Mouse (Mus musculus) testis, adult 2 months (tissue): ENCODE measurements around the gene Akt3. TPM values are rescaled to one million over a fixed set of nuclear protein-coding genes. Genes with fewer than 3 reads are reported as not detected.

Source experiments
- H3K27ac ChIP-seq: fragments of 200-500 bp; 2 replicates; pipeline ENCODE4 v1.5.1; 2012; ENCODE audit warnings: low read depth, low read length; ENCODE audit not compliant: control insufficient read depth, insufficient read depth
- H3K27me3 ChIP-seq: fragments of 200-500 bp; 2 replicates; pipeline ENCODE4 v1.6.1; 2012; ENCODE audit warnings: mild to moderate bottlenecking, low read length, moderate library complexity; ENCODE audit not compliant: control insufficient read depth, insufficient read depth
- H3K36me3 ChIP-seq: fragments of 200-500 bp; 2 replicates; pipeline ENCODE4 v1.6.1; 2012; ENCODE audit warnings: mild to moderate bottlenecking, low read length; ENCODE audit not compliant: control insufficient read depth, insufficient read depth
- H3K4me1 ChIP-seq: fragments of 200-500 bp; 2 replicates; pipeline ENCODE4 v1.6.1; 2012; ENCODE audit warnings: low read length; ENCODE audit not compliant: control insufficient read depth, insufficient read depth
- H3K4me3 ChIP-seq: fragments of 200-500 bp; 2 replicates; pipeline ENCODE4 v1.5.1; 2012; ENCODE audit warnings: low read depth, mild to moderate bottlenecking, low read length, moderate library complexity, mixed read lengths; ENCODE audit not compliant: control insufficient read depth
- CTCF ChIP-seq: fragments of 200-500 bp; IDR thresholded peaks from 2 replicates; pipeline ENCODE4 v1.5.1; 2012; ENCODE audit warnings: low read depth, mild to moderate bottlenecking, inconsistent platforms, low read length, moderate library complexity; ENCODE audit not compliant: control insufficient read depth, insufficient read depth, insufficient replicate concordance
- POLR2A ChIP-seq: fragments of 200-500 bp; IDR thresholded peaks from 2 replicates; pipeline ENCODE4 v1.6.1; 2012; ENCODE audit warnings: low read depth, mild to moderate bottlenecking, inconsistent platforms, low read length, moderate library complexity; ENCODE audit not compliant: control insufficient read depth
- polyA plus RNA-seq: library from polyadenylated mRNA; depleted of rRNA; stranded (reverse); fragments of >200 nt; gene quantifications from 2 replicates; pipeline ENCODE4 v1.2.3, GENCODE M21; 2012

Gene Akt3
- polyA plus RNA-seq, 1 experiment: 6.2 TPM

DNA sequence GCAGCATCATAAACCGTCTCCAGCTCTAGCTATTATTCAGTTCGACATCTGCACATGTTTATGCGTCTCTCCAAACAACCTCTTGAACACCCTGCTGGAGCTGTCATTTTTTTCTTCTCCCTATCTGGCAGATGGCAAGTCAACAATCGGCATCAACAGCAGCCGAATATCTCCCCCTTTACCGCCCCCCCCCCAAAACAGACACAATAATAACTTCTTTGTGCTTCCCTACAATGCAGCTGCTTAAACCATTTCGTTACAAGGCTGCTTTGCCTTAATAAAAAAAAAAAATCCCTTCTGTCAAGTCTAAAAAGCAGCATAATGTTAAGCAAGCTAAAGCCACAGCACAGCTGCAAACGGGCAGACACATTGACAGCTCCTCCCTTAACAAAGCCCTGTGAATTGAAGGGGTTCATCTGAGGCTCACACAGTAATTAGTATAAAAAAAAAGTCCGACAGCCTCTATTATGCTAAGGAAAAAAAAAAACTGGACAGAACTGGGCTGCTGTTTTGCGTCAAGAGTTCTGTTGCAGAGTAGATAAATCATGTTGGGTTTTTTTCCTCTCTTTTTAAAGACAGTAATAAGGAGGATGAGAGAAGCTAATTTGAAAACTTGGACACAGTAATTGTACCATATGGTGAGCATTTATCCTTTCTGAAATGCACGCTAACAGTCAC is 107.5 kb downstream of the Akt3 start:
- no peaks in the 10 kb centered on the region for H3K36me3 ChIP-seq
- H3K4me3 ChIP-seq: no peak overlapping the region
- TF ChIP-seq CTCF (no peak), POLR2A (no peak)
- no peaks in the 10 kb centered on the region for H3K27me3 ChIP-seq
- H3K27ac ChIP-seq: no peak overlapping the region
- no peaks in the 10 kb centered on the region for H3K4me1 ChIP-seq

DNA sequence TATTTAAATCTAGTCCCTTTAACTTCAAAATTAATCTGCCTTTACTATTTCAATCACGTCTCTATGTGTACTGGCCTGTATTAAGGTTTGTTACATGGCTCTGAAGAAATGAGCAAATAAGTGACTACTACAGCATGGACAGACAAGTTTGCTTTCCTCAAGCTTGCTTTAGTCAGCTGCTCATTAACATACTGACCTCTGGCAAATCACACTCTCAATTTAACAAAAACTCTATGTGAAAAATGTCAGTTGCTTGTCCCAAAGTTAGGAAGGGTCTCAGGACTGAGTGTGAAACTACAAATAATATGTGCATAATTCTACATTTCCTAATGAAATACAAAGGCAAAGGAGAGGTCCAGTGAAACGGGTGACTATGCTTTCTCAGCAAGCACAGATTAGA is 109.3 kb downstream of the Akt3 start:
- no peak overlapping the region for H3K27ac ChIP-seq
- H3K4me3 ChIP-seq: no peak overlapping the region
- no peaks in the 10 kb centered on the region for H3K4me1 ChIP-seq

DNA sequence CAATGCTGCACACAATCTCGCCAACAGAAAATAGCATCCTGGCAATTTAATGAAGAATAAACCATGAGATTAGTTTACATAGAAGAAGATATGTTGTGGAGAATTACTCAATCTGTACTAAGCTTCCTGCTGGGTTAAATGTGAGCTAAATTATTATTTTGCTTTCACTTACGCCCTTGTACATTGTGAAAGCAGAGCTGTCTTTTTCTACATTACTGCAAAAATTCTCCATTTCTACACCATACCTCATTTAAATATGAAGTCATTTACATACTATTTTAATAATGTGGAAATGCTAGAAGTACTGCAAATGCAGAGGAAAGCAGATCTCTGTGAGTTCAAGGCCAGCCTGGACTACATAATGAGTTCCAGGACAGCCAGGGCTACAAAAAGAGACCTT is 116.5 kb downstream of the Akt3 start:
- Histone ChIP-seq H3K4me1 (no peaks in the 10 kb centered on the region), H3K27ac (no peak overlapping the region), H3K36me3 (no peaks in the 10 kb centered on the region), H3K27me3 (no peaks in the 10 kb centered on the region), H3K4me3 (no peak overlapping the region)
- TF ChIP-seq CTCF: no peak
- no peak for TF ChIP-seq POLR2A

More for the DNA sequence above, 109.3 kb downstream of the Akt3 start:
- Histone ChIP-seq H3K36me3 (no peaks in the 10 kb centered on the region), H3K27me3 (no peaks in the 10 kb centered on the region)
- TF ChIP-seq CTCF (no peak), POLR2A (no peak)

DNA sequence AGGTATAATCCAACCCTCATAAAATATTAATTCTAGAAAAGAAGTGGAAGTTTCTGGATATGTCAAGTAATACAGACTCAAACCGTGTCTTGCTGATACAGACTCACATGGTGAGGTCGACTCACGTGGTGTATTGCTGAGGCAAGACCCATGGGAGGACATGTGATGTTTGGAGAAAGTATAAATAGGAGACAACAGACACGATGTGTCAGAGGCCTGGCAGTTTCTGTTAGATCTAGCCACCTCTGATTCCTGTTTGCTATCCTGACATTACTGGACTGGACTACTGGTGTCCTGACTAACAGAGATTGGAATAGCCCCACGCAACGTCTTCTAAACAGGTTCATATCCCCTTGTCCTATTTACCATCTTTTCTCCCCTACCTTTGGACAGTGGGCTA is 118.4 kb downstream of the Akt3 start:
- H3K4me3 ChIP-seq: no peak overlapping the region
- no peak for TF ChIP-seq CTCF
- TF ChIP-seq POLR2A: no peak
- H3K36me3 ChIP-seq: no peaks in the 10 kb centered on the region

DNA sequence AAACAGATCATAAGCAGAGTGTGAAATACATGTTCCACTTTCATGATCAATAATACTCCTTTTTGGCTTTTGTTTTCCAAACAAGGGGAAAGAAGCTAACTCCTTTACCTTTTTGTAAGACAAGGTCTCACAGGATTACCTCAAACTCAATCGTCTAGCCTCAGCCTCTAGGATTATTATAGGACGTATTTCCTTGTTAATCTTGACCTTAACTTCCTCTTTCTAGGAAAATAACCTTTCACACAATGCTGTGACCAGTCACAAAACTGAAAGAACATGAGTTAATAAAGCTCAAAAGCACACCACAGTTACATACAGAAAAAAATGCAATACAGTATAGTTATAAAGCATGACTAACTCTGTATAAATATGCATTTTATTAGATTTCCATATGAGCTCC is 126.5 kb downstream of the Akt3 start:
- no peak for TF ChIP-seq POLR2A
- no peak for TF ChIP-seq CTCF
- Histone ChIP-seq H3K4me3 (no peak overlapping the region), H3K4me1 (no peaks in the 10 kb centered on the region), H3K27me3 (no peaks in the 10 kb centered on the region), H3K36me3 (no peaks in the 10 kb centered on the region; the same call in 1 of the 2 replicates), H3K27ac (no peak overlapping the region)

More for the DNA sequence above, 118.4 kb downstream of the Akt3 start:
- Histone ChIP-seq H3K4me1 (no peaks in the 10 kb centered on the region), H3K27ac (no peak overlapping the region), H3K27me3 (no peaks in the 10 kb centered on the region)

DNA sequence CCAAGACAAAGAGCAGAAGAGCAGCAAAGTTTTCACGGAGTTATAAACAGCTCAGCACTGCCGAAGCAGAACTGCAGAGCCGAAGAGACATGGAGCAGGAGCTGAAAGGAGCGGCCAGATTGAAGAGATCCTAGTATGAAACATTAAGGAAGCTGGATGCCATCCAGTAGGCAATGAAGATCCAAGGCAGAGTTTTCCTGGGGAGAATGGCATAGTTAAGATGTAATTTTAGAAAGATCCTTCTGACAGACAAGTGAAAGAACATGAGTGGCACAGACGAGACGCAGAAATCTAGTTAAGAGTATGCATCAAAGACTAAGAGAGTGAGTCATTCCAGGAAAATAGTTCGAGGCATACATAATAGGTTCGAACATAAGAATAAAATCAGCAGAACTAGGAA is 131.3 kb downstream of the Akt3 start:
- H3K36me3 ChIP-seq: no peaks in the 10 kb centered on the region; the same call in 1 of the 2 replicates
- H3K27me3 ChIP-seq: no peaks in the 10 kb centered on the region
- no peak overlapping the region for H3K4me3 ChIP-seq
- TF ChIP-seq CTCF (no peak), POLR2A (no peak)
- no peak overlapping the region for H3K27ac ChIP-seq
- H3K4me1 ChIP-seq: no peaks in the 10 kb centered on the region

DNA sequence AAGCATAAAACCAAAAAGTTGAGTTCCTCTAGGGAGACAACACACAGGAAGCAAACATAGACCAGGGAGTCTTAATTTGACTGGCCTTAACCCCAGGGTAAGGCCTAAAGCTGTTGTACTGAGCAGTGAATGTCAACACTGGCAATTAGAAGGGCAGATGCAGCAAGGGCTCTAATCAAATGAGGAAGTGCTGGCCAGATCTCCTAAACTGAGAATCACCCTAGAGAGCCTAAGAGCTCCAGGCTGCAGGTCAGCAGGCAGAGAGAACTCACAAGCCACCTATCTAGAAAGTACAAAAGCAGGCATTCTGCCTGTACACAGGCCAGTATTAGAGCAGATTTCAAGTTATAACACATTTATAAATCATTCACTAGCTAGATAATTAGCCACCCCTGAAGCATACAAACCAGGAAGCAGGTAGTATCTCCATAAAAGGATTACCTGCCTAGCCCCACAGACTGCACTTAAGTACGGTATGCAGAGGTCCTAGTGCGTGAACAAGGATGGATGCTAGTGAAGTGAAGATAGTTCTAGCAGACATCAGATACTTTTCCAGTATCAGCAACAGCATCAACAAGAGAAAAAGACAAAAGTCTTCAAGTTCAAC is 147.2 kb downstream of the Akt3 start:
- Histone ChIP-seq H3K4me1 (no peaks in the 10 kb centered on the region), H3K36me3 (no peaks in the 10 kb centered on the region), H3K27me3 (no peaks in the 10 kb centered on the region), H3K27ac (no peak overlapping the region), H3K4me3 (peak overlapping the region; percentile 65)
- TF ChIP-seq POLR2A (no peak), CTCF (no peak)
